In the genomic region with DNA sequence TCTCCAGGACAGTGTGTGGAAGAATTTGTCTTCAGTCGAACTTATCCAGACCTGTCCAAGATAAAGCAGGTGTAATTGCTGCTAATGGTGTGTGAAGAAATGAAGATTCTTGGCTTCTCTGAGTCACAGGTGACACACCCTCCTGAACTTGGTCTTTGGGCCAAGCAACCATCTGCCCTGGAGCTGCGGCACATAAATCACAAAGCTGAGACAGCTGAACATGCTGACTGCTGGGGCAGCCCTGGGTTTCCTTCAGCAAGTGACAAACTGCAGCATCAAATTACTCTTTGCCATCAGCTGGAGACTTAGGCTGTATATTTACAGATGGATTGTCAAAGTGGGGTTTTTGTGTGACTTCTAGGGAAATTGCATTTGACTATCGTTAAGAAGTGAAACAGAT, we compare ENCODE assay signal across 27 mouse cellular contexts.
DNase-seq lines count a peak whose midpoint lies in the region; ATAC-seq and TF ChIP-seq lines count a peak whose summit lies in the region.
"Had no signal": no experiment of that assay in that cellular context is flagged by ENCODE, and none has a peak within 500 bp of the region (broad histone marks: within the 10 kb centered on the region; RNA-seq: fewer than 3 reads in every experiment).

No protein-coding gene starts in this region.

- H3K27me3 ChIP-seq in C2C12 (ENCODE audit: control insufficient read depth, insufficient read depth, insufficient read length): no peaks in the 10 kb centered on the region
- H3K27me3 ChIP-seq: CH12.LX; intestine, embryonic 15.5 days; limb, embryonic 12.5 days; liver, embryonic 12.5 days; Patski had no signal

- no peak for ATAC-seq in granulocyte monocyte progenitor cell, adult 5-6 weeks (replicated peaks; ENCODE audit: poor library complexity, severe bottlenecking)
- ATAC-seq: forebrain, postnatal 0 days; hindbrain, embryonic 16.5 days; intestine, embryonic 15.5 days; liver, embryonic 12.5 days; Patski had no signal

- H3K79me3 ChIP-seq in C2C12 (ENCODE audit: low read depth): no peaks in the 10 kb centered on the region

- no peaks in the 10 kb centered on the region for H3K36me3 ChIP-seq in C2C12 (ENCODE audit: control insufficient read depth, insufficient read depth)
- H3K36me3 ChIP-seq: G1E; hindbrain, embryonic 10.5 days; intestine, embryonic 15.5 days; limb, embryonic 12.5 days; liver, embryonic 12.5 days had no signal

- no peaks in the 10 kb centered on the region for H3K79me2 ChIP-seq in C2C12 (ENCODE audit: control insufficient read depth, insufficient read depth)

- no peak for TF ChIP-seq CTCF in C2C12 (IDR thresholded peaks at IDR 0.05; ENCODE audit: control insufficient read depth, insufficient read depth, insufficient read length)

- H3ac ChIP-seq in C2C12 (ENCODE audit: control insufficient read depth, insufficient read length, low read depth): no peak overlapping the region

- no peak overlapping the region for H3K4me3 ChIP-seq in C2C12 (ENCODE audit: insufficient read depth, poor library complexity, severe bottlenecking)
- H3K4me3 ChIP-seq: hindbrain, embryonic 10.5 days; intestine, embryonic 15.5 days; layer of hippocampus, adult 2 months; limb, embryonic 12.5 days; liver, embryonic 12.5 days had no signal

- DNase-seq in gastrocnemius, adult 18-20 months (ENCODE audit: low spot score): peak; percentile 28
- no peak for DNase-seq in gastrocnemius, postnatal 10 days
- DNase-seq in forelimb bud, embryonic 11.5 days (ENCODE audit: low read depth, low spot score): peak; percentile 19
- DNase-seq in skeletal muscle tissue, adult 2 months (ENCODE audit: low read depth, low spot score): peak; percentile 66
- no peak for DNase-seq in spleen, postnatal 14 days (ENCODE audit: low spot score in 2 of 2)
- DNase-seq: adrenal gland, postnatal 36 days; cerebellum, adult 11 months; cerebellum, postnatal 10 days; forebrain, postnatal 0 days; kidney, adult 8-10 months; kidney, postnatal 14 days; layer of hippocampus, postnatal 36 days; lung, adult 18-20 months; midbrain, embryonic 14.5 days; thymus, adult 2 months; thymus, postnatal 4 days had no signal

TF ChIP-seq in C2C12, 6 proteins besides CTCF, POLR2A, EP300 and RAD21:
- TF ChIP-seq MAX (IDR thresholded peaks at IDR 0.05) (no peak), MYOD1 (IDR thresholded peaks at IDR 0.05; ENCODE audit: control insufficient read depth, insufficient read length, low read depth) (peak; percentile 37), MYOG (IDR thresholded peaks at IDR 0.05; ENCODE audit: control insufficient read depth, extremely low read depth, insufficient read length) (no peak), CEBPB (IDR thresholded peaks at IDR 0.05; ENCODE audit: low read depth) (no peak), FOSL1 (IDR thresholded peaks at IDR 0.05; ENCODE audit: insufficient read depth, low read length, poor library complexity, severe bottlenecking) (no peak), USF1 (IDR thresholded peaks at IDR 0.05; ENCODE audit: low read depth) (no peak)

Comparison
In these comparisons a context has a peak if more than half of its experiments do, and no peak if none do; other contexts are left out.
1. DNase-seq: peak in gastrocnemius, adult 18-20 months (single experiment), forelimb bud, embryonic 11.5 days (single experiment) and skeletal muscle tissue, adult 2 months (single experiment); none in gastrocnemius, postnatal 10 days (single experiment) and spleen, postnatal 14 days (0 of 2).